28 mouse cellular contexts compared by ENCODE assay signal in genomic region chr9:43673171-43673680, GRCm38 (mm10).
DNase-seq lines count a peak whose midpoint lies in the region; ATAC-seq lines count a peak whose summit lies in the region.
"Had no signal": no experiment of that assay in that cellular context is flagged by ENCODE, and none has a peak within 500 bp of the region (broad histone marks: within the 10 kb centered on the region; RNA-seq: fewer than 3 reads in every experiment).

No protein-coding gene starts in this region.

- H3K27me3 ChIP-seq in hindbrain, embryonic 10.5 days (ENCODE audit: insufficient read depth, poor library complexity, severe bottlenecking), result peaks cover 3% of the 10 kb centered on the region; the same call in 1 of the 2 replicates
- 0 out of 2 replicates have a peak, but pooled peaks cover 4% of the 10 kb centered on the region for H3K27me3 ChIP-seq in hindbrain, embryonic 16.5 days (replicated peaks; ENCODE audit: control insufficient read depth, insufficient read depth, low read length)
- no peaks in the 10 kb centered on the region for H3K27me3 ChIP-seq in embryonic facial prominence, embryonic 14.5 days (replicated peaks; ENCODE audit: control insufficient read depth, insufficient read depth, low read length)
- peaks cover 5% of the 10 kb centered on the region; the same call in 1 of the 2 replicates for H3K27me3 ChIP-seq in kidney, embryonic 14.5 days (ENCODE audit: control insufficient read depth, insufficient read depth, low read length)
- H3K27me3 ChIP-seq: embryonic facial prominence, embryonic 12.5 days; forebrain, embryonic 13.5 days; liver, embryonic 15.5 days; lung, embryonic 15.5 days; neural tube, embryonic 15.5 days had no signal

- WGBS in hindbrain, embryonic 10.5 days, result 59% methylated on average over 4 of the region's 4 CpGs
- 63% methylated on average over 4 of the region's 4 CpGs for WGBS in hindbrain, embryonic 16.5 days
- WGBS in embryonic facial prominence, embryonic 14.5 days, result 44% methylated on average over 2 of the region's 4 CpGs
- 40% methylated on average over 4 of the region's 4 CpGs for WGBS in kidney, embryonic 14.5 days

- no peak for ATAC-seq in hindbrain, embryonic 16.5 days
- 0 out of 2 replicates have a peak, but pooled peaks have one; percentile 22 for ATAC-seq in embryonic facial prominence, embryonic 14.5 days (ENCODE audit: low read depth)
- ATAC-seq in kidney, embryonic 14.5 days (ENCODE audit: low FRiP score, low TSS enrichment), result no peak
- ATAC-seq: forebrain, embryonic 13.5 days; hindbrain, postnatal 0 days; intestine, embryonic 16.5 days had no signal

- no peak overlapping the region for H3K9ac ChIP-seq in hindbrain, embryonic 16.5 days (ENCODE audit: low read depth, low read length)
- no peak overlapping the region for H3K9ac ChIP-seq in embryonic facial prominence, embryonic 14.5 days (ENCODE audit: low read depth, low read length)
- H3K9ac ChIP-seq in kidney, embryonic 14.5 days (ENCODE audit: low read depth, low read length), result no peak overlapping the region
- H3K9ac ChIP-seq: embryonic facial prominence, embryonic 12.5 days; forebrain, embryonic 13.5 days; liver, embryonic 15.5 days; lung, embryonic 15.5 days; neural tube, embryonic 15.5 days had no signal

- H3K36me3 ChIP-seq in hindbrain, embryonic 10.5 days, result no peaks in the 10 kb centered on the region
- H3K36me3 ChIP-seq in hindbrain, embryonic 16.5 days (ENCODE audit: control insufficient read depth, insufficient read depth, low read length), result no peaks in the 10 kb centered on the region
- H3K36me3 ChIP-seq in embryonic facial prominence, embryonic 14.5 days (ENCODE audit: control insufficient read depth, insufficient read depth, low read length), result no peaks in the 10 kb centered on the region
- H3K36me3 ChIP-seq in kidney, embryonic 14.5 days (ENCODE audit: control insufficient read depth, insufficient read depth, low read length), result no peaks in the 10 kb centered on the region
- H3K36me3 ChIP-seq: embryonic facial prominence, embryonic 12.5 days; liver, embryonic 15.5 days; lung, embryonic 15.5 days; midbrain, embryonic 10.5 days; neural tube, embryonic 15.5 days had no signal

- no peaks in the 10 kb centered on the region for H3K9me3 ChIP-seq in hindbrain, embryonic 10.5 days
- H3K9me3 ChIP-seq in hindbrain, embryonic 16.5 days (ENCODE audit: control insufficient read depth, low read length), result no peaks in the 10 kb centered on the region
- H3K9me3 ChIP-seq in embryonic facial prominence, embryonic 14.5 days (ENCODE audit: control insufficient read depth, low read length), result no peaks in the 10 kb centered on the region
- H3K9me3 ChIP-seq in kidney, embryonic 14.5 days (ENCODE audit: control insufficient read depth, low read length), result no peaks in the 10 kb centered on the region
- H3K9me3 ChIP-seq: embryonic facial prominence, embryonic 12.5 days; forebrain, embryonic 13.5 days; liver, embryonic 15.5 days; lung, embryonic 15.5 days; midbrain, embryonic 10.5 days; neural tube, embryonic 15.5 days had no signal

- no peak overlapping the region for H3K4me2 ChIP-seq in hindbrain, embryonic 16.5 days (ENCODE audit: low read length)
- H3K4me2 ChIP-seq in embryonic facial prominence, embryonic 14.5 days (ENCODE audit: low read depth, low read length), result no peak overlapping the region
- H3K4me2 ChIP-seq in kidney, embryonic 14.5 days (replicated peaks; ENCODE audit: low read depth, low read length), result no peak overlapping the region
- H3K4me2 ChIP-seq: embryonic facial prominence, embryonic 12.5 days; forebrain, embryonic 13.5 days; liver, embryonic 15.5 days; lung, embryonic 15.5 days; neural tube, embryonic 15.5 days had no signal

- H3K4me3 ChIP-seq in hindbrain, embryonic 10.5 days, result no peak overlapping the region
- no peak overlapping the region for H3K4me3 ChIP-seq in hindbrain, embryonic 16.5 days (ENCODE audit: low read length)
- H3K4me3 ChIP-seq in embryonic facial prominence, embryonic 14.5 days (ENCODE audit: low read depth, low read length), result no peak overlapping the region
- H3K4me3 ChIP-seq in kidney, embryonic 14.5 days (ENCODE audit: low read length), result no peak overlapping the region
- H3K4me3 ChIP-seq: embryonic facial prominence, embryonic 12.5 days; erythroblast, embryonic 14.5 days; forebrain, embryonic 13.5 days; left cerebral cortex, adult 2 months; liver, embryonic 15.5 days; lung, embryonic 15.5 days; midbrain, embryonic 10.5 days; neural tube, embryonic 15.5 days had no signal

- H3K4me1 ChIP-seq in hindbrain, embryonic 10.5 days (replicated peaks), result peaks cover 33% of the 10 kb centered on the region
- H3K4me1 ChIP-seq in hindbrain, embryonic 16.5 days (ENCODE audit: control insufficient read depth, insufficient read depth, low read depth, low read length), result peaks cover 2% of the 10 kb centered on the region; the same call in 1 of the 2 replicates
- no peaks in the 10 kb centered on the region for H3K4me1 ChIP-seq in embryonic facial prominence, embryonic 14.5 days (ENCODE audit: control insufficient read depth, insufficient read depth, low read length)
- no peaks in the 10 kb centered on the region for H3K4me1 ChIP-seq in kidney, embryonic 14.5 days (ENCODE audit: control insufficient read depth, insufficient read depth, low read length)
- H3K4me1 ChIP-seq: liver, embryonic 15.5 days; lung, embryonic 15.5 days had no signal

- no peak overlapping the region for H3K27ac ChIP-seq in hindbrain, embryonic 10.5 days
- no peak overlapping the region for H3K27ac ChIP-seq in hindbrain, embryonic 16.5 days (ENCODE audit: low read depth, low read length)
- H3K27ac ChIP-seq in embryonic facial prominence, embryonic 14.5 days (replicated peaks; ENCODE audit: low read depth, low read length), result no peak overlapping the region
- H3K27ac ChIP-seq in kidney, embryonic 14.5 days (ENCODE audit: low read depth, low read length), result no peak overlapping the region
- H3K27ac ChIP-seq: embryonic facial prominence, embryonic 12.5 days; forebrain, embryonic 13.5 days; hindbrain, postnatal 0 days; left cerebral cortex, adult 2 months; liver, embryonic 15.5 days; lung, embryonic 15.5 days; macrophage; midbrain, embryonic 10.5 days; neural tube, embryonic 15.5 days; stomach, postnatal 0 days had no signal

- DNase-seq in embryo, embryonic 10 days (ENCODE audit: low spot score), result peak; percentile 62
- DNase-seq in embryo, embryonic 11 days, result no peak
- peak; percentile 37 for DNase-seq in hindbrain, embryonic 10.5 days (ENCODE audit: low spot score)
- no peak for DNase-seq in embryonic facial prominence, embryonic 14.5 days (ENCODE audit: low spot score)
- peak; percentile 30 for DNase-seq in mesoderm, embryonic 11.5 days (ENCODE audit: low read depth, low spot score)
- DNase-seq in layer of hippocampus, adult 11-12 months (ENCODE audit: low spot score), result no peak
- DNase-seq: adrenal gland, postnatal 14 days; cerebellum, adult 8-10 months; cerebellum, postnatal 36 days; kidney, adult 9 months; kidney, postnatal 36 days; layer of hippocampus, adult 9-11 months; right cerebral cortex, postnatal 14 days; thymus, adult 2 months had no signal

Comparison
In these comparisons a context has a peak if more than half of its experiments do, and no peak if none do; other contexts are left out.
1. DNase-seq: peak in embryo, embryonic 10 days (single experiment), hindbrain, embryonic 10.5 days (single experiment) and mesoderm, embryonic 11.5 days (single experiment); none in embryo, embryonic 11 days (single experiment), embryonic facial prominence, embryonic 14.5 days (single experiment) and layer of hippocampus, adult 11-12 months (single experiment).